Mouse (Mus musculus) hindbrain, embryonic 11.5 days (tissue): ENCODE data around the gene Coq9. TPM values are rescaled to one million over a fixed set of nuclear protein-coding genes. Genes with fewer than 3 reads are reported as not detected.

Experiments used
- ATAC-seq: fragments of 200-750 bp; cut with Nextera tagmentation; 2 replicates; pipeline ENCODE4 v1.8.0; 2017; ENCODE audit warnings: mild to moderate bottlenecking, moderate TSS enrichment, moderate library complexity; ENCODE audit not compliant: low FRiP score
- DNase-seq: peaks from one replicate; pipeline ENCODE4 v3.0.0-alpha.2; 2015; ENCODE audit warnings: low spot score
- H3K27ac ChIP-seq: fragments of 300-500 bp; sonication (generic); 2 replicates; pipeline ENCODE4 v1.5.1; 2014; ENCODE audit warnings: mild to moderate bottlenecking, low read depth, low read length
- H3K27me3 ChIP-seq: fragments of 300-500 bp; sonication (generic); 2 replicates; pipeline ENCODE4 v1.6.1; 2014; ENCODE audit warnings: mild to moderate bottlenecking, low read length, moderate library complexity, mixed read lengths; ENCODE audit not compliant: control insufficient read depth, insufficient read depth
- H3K36me3 ChIP-seq: fragments of 300-500 bp; sonication (generic); 2 replicates; pipeline ENCODE4 v1.6.1; 2014; ENCODE audit warnings: mild to moderate bottlenecking, low read length, moderate library complexity, mixed read lengths; ENCODE audit not compliant: control insufficient read depth, insufficient read depth
- H3K4me1 ChIP-seq: fragments of 300-500 bp; sonication (generic); replicated peaks from 2 replicates; pipeline ENCODE4 v1.6.1; 2014; ENCODE audit warnings: low read length, mixed read lengths; ENCODE audit not compliant: control insufficient read depth, insufficient read depth
- H3K4me2 ChIP-seq: fragments of 300-500 bp; sonication (generic); replicated peaks from 2 replicates; pipeline ENCODE4 v1.6.1; 2014; ENCODE audit warnings: mild to moderate bottlenecking, low read depth, low read length
- H3K4me3 ChIP-seq: fragments of 300-500 bp; sonication (generic); 2 replicates; pipeline ENCODE4 v1.5.1; 2014; ENCODE audit warnings: low read depth, low read length
- H3K9ac ChIP-seq: fragments of 300-500 bp; sonication (generic); 2 replicates; pipeline ENCODE4 v1.6.1; 2014; ENCODE audit warnings: low read depth, low read length
- H3K9me3 ChIP-seq: fragments of 300-500 bp; sonication (generic); 2 replicates; pipeline ENCODE4 v1.6.1; 2016; ENCODE audit warnings: low read length; ENCODE audit not compliant: control insufficient read depth
- WGBS: fragments of 180-500 bp; shearing (Covaris S2); extraction: QIAGEN DNeasy Blood & Tissue Kit; methylation state at CpG from one replicate; pipeline ENCODE4 v1.1.7; 2014; 5-methylcytosine and 5-hydroxymethylcytosine counted together
- polyA plus RNA-seq: library from polyadenylated mRNA; unstranded; fragments of >200 nt; fragmentation: Nextera tagmentation; extraction: Ambion mirVana; gene quantifications from 2 replicates; pipeline ENCODE4 v1.2.1, GENCODE M21; 2014

The Coq9 gene
- polyA plus RNA-seq, 1 experiment from 2014 or later = 55.0 TPM

DNA sequence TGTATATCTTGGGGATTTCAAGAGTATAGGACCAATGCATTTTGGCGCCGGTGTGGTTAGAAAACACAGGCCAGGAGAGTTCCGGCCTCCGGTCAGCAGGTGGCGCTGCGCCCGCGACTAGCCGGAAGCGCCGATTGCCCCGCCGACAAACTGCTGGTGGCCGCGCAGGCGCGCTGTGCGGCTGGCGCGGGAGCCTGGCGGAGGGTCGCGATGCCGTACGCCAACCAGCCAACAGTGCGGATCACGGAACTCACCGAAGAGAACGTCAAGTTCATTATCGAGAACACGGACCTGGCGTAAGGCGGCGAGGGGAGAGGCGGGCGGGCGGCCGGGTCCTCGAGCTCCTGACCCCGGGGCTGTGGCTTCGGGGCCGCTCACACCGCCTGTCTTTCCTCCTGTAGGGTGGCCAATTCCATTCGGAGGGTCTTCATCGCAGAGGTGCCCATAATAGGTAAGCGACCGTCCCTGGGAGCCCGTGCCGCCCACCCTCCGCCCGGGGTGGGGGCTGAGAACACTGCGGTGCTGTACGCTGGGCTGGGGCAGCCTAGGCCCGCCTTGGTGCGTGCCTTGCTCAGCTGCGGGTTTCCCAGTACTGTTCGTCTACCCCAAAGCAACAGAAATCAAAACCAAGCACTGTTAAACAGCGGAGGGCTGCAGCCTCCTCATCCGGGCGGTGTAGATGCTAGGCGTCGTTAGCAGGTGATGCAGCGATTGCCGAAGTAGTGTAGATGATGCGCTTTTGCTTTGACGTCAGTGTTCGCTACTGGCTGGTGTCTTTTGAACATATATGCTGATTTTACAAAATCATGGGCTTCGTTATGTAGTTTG, 19.4 kb downstream of the Coq9 start, which contains the start of gene Polr2c:
Gene Polr2c, plus strand, starts transcription at position 105 of the 828 bp plus-strand sequence.
- Histone ChIP-seq H3K4me1 (no peaks in the 10 kb centered on the region; the same call in 1 of the 2 replicates), H3K36me3 (peaks cover 3% of the 10 kb centered on the region; the same call in 1 of the 2 replicates), H3K27me3 (no peaks in the 10 kb centered on the region), H3K4me3 (peak within 1 kb of the TSS; percentile 98), H3K9me3 (no peaks in the 10 kb centered on the region), H3K9ac (peak within 1 kb of the TSS; percentile 93), H3K27ac (peak within 1 kb of the TSS; percentile 42; the same call in 1 of the 2 replicates), H3K4me2 (peak within 1 kb of the TSS; percentile 80)
- DNase-seq = peak; percentile 96
- ATAC-seq = peak; percentile 85
- under 1% methylated on average over 68 of the region's 68 CpGs for WGBS

GRCm38 (mm10) chr8:94861352-94861910, 23.3 kb downstream of the Coq9 start:
- Histone ChIP-seq H3K9ac (no peak overlapping the region), H3K36me3 (peaks cover 9% of the 10 kb centered on the region; the same call in 1 of the 2 replicates), H3K4me2 (no peak overlapping the region), H3K4me1 (no peaks in the 10 kb centered on the region; the same call in 1 of the 2 replicates), H3K27ac (no peak overlapping the region), H3K9me3 (no peaks in the 10 kb centered on the region), H3K4me3 (no peak overlapping the region), H3K27me3 (no peaks in the 10 kb centered on the region)
- WGBS = 82% methylated on average over 8 of the region's 8 CpGs
- no peak for ATAC-seq
- DNase-seq = peak; percentile 79

DNA sequence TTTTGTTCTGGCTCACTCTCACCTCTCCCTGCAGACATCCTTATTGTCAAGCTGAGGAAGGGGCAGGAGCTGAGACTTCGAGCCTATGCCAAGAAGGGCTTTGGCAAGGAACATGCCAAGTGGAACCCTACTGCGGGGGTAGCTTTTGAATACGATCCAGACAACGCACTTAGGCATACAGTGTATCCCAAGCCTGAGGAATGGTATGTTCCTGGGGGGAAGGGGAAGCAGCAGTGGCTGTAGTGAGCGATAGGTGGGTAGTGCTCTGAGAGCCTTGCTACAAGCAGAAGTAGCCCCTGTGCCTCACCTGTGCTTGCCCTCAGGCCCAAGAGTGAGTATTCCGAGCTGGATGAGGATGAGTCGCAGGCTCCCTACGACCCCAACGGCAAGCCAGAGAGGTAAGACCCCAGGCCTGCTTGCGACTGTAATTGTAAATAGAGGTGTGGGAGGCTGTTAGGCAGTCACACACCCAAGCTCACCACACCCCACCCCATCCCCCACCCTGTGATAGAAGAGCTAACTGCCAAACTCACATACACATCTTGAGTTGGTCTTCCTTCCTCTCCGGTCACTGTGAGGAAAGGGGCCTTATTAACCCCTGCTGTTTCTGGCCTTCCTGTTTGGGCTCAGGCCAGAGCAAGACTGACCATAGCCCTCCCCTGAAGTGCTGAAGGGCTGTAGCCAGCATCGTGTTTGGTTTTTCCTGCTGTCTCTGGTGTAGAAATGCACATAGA, 24.5 kb downstream of the Coq9 start:
- no peak overlapping the region for H3K4me2 ChIP-seq
- H3K9ac ChIP-seq = no peak overlapping the region
- WGBS = 94% methylated on average over 12 of the region's 12 CpGs
- H3K27ac ChIP-seq = no peak overlapping the region
- no peak overlapping the region for H3K4me3 ChIP-seq
- no peaks in the 10 kb centered on the region for H3K27me3 ChIP-seq
- H3K36me3 ChIP-seq = peaks cover 9% of the 10 kb centered on the region; the same call in 1 of the 2 replicates
- H3K4me1 ChIP-seq = no peaks in the 10 kb centered on the region; the same call in 1 of the 2 replicates
- no peaks in the 10 kb centered on the region for H3K9me3 ChIP-seq
- ATAC-seq (no peak), DNase-seq (no peak)

DNA sequence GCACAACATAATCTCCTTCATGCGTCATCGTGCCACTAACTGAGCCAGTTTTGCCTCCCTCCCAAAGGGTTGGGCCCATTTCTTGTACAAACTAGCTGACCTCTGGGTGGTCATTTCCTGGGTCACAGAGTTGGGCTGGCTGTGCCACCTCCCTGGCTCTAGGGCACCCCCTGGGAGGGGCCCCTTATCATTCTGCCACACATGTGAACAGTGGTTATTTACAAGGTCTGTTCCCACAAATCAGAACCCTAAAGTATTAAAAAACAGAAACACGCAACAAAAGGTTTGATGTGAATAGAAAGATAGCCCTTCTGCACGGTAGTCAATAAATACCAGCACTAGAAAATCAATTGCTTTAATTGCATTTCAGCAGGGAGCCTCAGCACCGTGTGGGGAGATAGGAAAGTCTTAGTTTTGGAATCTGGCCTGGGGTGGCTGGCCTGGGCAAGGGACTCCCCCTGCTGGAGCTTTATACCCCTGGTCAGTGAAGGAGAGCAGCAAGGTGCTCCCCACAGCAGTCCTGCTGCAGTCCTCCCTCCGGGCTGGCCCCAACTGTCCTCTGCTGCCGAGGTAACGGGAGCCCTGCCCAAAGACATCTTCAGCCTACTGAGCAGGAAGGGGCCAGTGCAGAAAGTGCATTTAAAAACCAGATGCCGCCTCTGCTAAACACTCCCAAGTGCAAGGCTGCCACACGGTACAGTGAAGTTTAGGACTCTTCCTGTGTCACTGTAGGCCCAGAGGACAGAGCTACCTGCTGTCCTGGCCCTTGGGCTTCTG, 26.0 kb downstream of the Coq9 start:
- H3K4me1 ChIP-seq = 0 out of 2 replicates have a peak, but pooled peaks cover 2% of the 10 kb centered on the region
- 80% methylated on average over 10 of the region's 10 CpGs for WGBS
- H3K9me3 ChIP-seq = no peaks in the 10 kb centered on the region
- H3K27ac ChIP-seq = no peak overlapping the region
- ATAC-seq (no peak), DNase-seq (no peak)
- H3K9ac ChIP-seq = no peak overlapping the region
- no peak overlapping the region for H3K4me3 ChIP-seq
- no peaks in the 10 kb centered on the region for H3K27me3 ChIP-seq
- H3K36me3 ChIP-seq = peaks cover 9% of the 10 kb centered on the region; the same call in 1 of the 2 replicates
- no peak overlapping the region for H3K4me2 ChIP-seq

GRCm38 (mm10) chr8:94865292-94865691, 27.2 kb downstream of the Coq9 start:
- ATAC-seq (no peak), DNase-seq (no peak)
- H3K4me2 ChIP-seq = no peak overlapping the region
- no peaks in the 10 kb centered on the region; the same call in 1 of the 2 replicates for H3K27me3 ChIP-seq
- no peak overlapping the region for H3K9ac ChIP-seq
- WGBS = 81% methylated on average over 10 of the region's 10 CpGs
- no peak overlapping the region for H3K4me3 ChIP-seq
- peaks cover 9% of the 10 kb centered on the region; the same call in 1 of the 2 replicates for H3K36me3 ChIP-seq
- no peaks in the 10 kb centered on the region for H3K9me3 ChIP-seq
- 0 out of 2 replicates have a peak, but pooled peaks cover 2% of the 10 kb centered on the region for H3K4me1 ChIP-seq
- H3K27ac ChIP-seq = no peak overlapping the region

GRCm38 (mm10) chr8:94866921-94867320, 28.8 kb downstream of the Coq9 start:
- H3K27ac ChIP-seq = no peak overlapping the region
- ATAC-seq (no peak), DNase-seq (no peak)
- 88% methylated on average over 9 of the region's 9 CpGs for WGBS
- H3K9ac ChIP-seq = no peak overlapping the region
- peaks cover 9% of the 10 kb centered on the region; the same call in 1 of the 2 replicates for H3K36me3 ChIP-seq
- no peak overlapping the region for H3K4me2 ChIP-seq
- no peaks in the 10 kb centered on the region for H3K9me3 ChIP-seq
- no peaks in the 10 kb centered on the region; the same call in 1 of the 2 replicates for H3K27me3 ChIP-seq
- H3K4me1 ChIP-seq = peaks cover 5% of the 10 kb centered on the region; the same call in 1 of the 2 replicates
- H3K4me3 ChIP-seq = no peak overlapping the region

DNA sequence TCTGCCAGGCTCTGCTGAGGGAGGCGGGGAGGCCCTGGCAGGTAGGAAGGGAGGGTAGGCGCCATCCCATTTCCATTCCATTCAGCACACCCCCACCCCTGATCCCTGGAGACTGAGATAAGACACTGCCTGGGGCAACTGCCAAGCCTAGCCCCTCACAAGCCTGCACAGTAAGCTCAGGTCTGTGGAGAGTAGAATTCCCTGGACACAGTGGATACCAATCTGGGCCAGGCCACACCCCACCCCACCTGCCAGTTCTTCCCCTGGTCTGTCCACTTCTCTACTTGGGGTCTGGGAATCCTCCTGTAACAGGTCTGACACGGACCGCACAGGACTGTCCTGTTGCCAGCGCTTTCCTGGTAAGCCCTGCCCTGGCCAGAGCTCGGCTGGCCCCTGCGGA, 31.0 kb downstream of the Coq9 start:
- H3K27me3 ChIP-seq = peaks cover 2% of the 10 kb centered on the region
- H3K36me3 ChIP-seq = peaks cover 3% of the 10 kb centered on the region; the same call in 1 of the 2 replicates
- no peak overlapping the region for H3K27ac ChIP-seq
- no peak for ATAC-seq
- H3K9me3 ChIP-seq = no peaks in the 10 kb centered on the region
- WGBS = 63% methylated on average over 7 of the region's 7 CpGs
- no peak overlapping the region for H3K4me3 ChIP-seq
- no peak for DNase-seq
- peaks cover 5% of the 10 kb centered on the region; the same call in 1 of the 2 replicates for H3K4me1 ChIP-seq
- H3K9ac ChIP-seq = 0 out of 2 replicates have a peak overlapping the region, but pooled peaks have one; percentile 19
- peak overlapping the region; percentile 6; the same call in 1 of the 2 replicates for H3K4me2 ChIP-seq

DNA sequence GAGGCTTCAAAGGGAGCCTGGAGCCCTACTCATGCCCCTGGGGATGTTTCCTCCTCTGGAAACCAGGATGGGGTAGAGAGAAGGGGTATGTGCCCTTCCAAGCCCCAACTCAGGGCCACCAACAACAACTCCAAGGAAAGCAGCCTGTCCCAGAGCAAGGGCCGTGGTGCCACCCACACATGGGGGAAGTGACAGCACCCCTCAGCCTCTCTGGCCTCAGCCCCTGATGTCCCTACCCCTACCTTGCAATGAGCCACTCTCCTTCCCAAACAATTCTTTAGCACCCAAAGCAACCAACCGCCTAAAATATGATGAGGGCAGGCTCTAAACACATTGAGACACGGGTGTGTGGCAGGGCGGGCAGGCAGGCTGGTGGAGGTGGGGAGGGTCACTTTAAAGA, 31.9 kb downstream of the Coq9 start:
- H3K27me3 ChIP-seq = peaks cover 9% of the 10 kb centered on the region
- no peaks in the 10 kb centered on the region for H3K36me3 ChIP-seq
- WGBS = 7% methylated on average over 3 of the region's 4 CpGs
- H3K4me1 ChIP-seq = peaks cover 5% of the 10 kb centered on the region; the same call in 1 of the 2 replicates
- no peaks in the 10 kb centered on the region for H3K9me3 ChIP-seq
- H3K9ac ChIP-seq = peak overlapping the region; percentile 39; the same call in 1 of the 2 replicates
- ATAC-seq (no peak), DNase-seq (no peak)
- H3K27ac ChIP-seq = no peak overlapping the region
- H3K4me3 ChIP-seq = peak overlapping the region; percentile 33
- H3K4me2 ChIP-seq = peak overlapping the region; percentile 51
